Mouse (Mus musculus) embryonic facial prominence, embryonic 13.5 days (tissue): ENCODE results near the gene Pmch. TPM values are rescaled to one million over a fixed set of nuclear protein-coding genes. Genes with fewer than 3 reads are reported as not detected.

Experiments used
- ATAC-seq: fragments of 200-750 bp; cut with Nextera tagmentation; 2 replicates; pipeline ENCODE4 v1.8.0; 2017; ENCODE audit warnings: low read depth; ENCODE audit not compliant: insufficient number of reproducible peaks, insufficient read depth, low FRiP score, low TSS enrichment
- H3K27ac ChIP-seq: fragments of 300-500 bp; sonication (generic); 2 replicates; pipeline ENCODE4 v1.5.1; 2015; ENCODE audit warnings: moderate library complexity, mild to moderate bottlenecking, inconsistent platforms
- H3K27me3 ChIP-seq: fragments of 300-500 bp; sonication (generic); 2 replicates; pipeline ENCODE4 v1.6.1; 2015; ENCODE audit warnings: mild to moderate bottlenecking, inconsistent platforms
- H3K36me3 ChIP-seq: fragments of 300-500 bp; sonication (generic); 2 replicates; pipeline ENCODE4 v1.6.1; 2015; ENCODE audit warnings: mild to moderate bottlenecking, inconsistent platforms
- H3K4me1 ChIP-seq: fragments of 300-500 bp; sonication (generic); 2 replicates; pipeline ENCODE4 v1.6.1; 2015; ENCODE audit warnings: inconsistent platforms
- H3K4me2 ChIP-seq: fragments of 300-500 bp; sonication (generic); 2 replicates; pipeline ENCODE4 v1.6.1; 2015; ENCODE audit warnings: moderate library complexity, mild to moderate bottlenecking, inconsistent platforms
- H3K4me3 ChIP-seq: fragments of 300-500 bp; sonication (generic); 2 replicates; pipeline ENCODE4 v1.5.1; 2015; ENCODE audit warnings: mild to moderate bottlenecking, inconsistent platforms
- H3K9ac ChIP-seq: fragments of 300-500 bp; sonication (generic); 2 replicates; pipeline ENCODE4 v1.6.1; 2015; ENCODE audit warnings: mild to moderate bottlenecking, inconsistent platforms
- H3K9me3 ChIP-seq: fragments of 300-500 bp; sonication (generic); 2 replicates; pipeline ENCODE4 v1.6.1; 2016; ENCODE audit warnings: inconsistent platforms
- WGBS: fragments of 180-500 bp; shearing (Covaris S2); methylation state at CpG from one replicate; pipeline ENCODE4 v1.1.7; 2015; ENCODE audit warnings: mixed read lengths; 5-methylcytosine and 5-hydroxymethylcytosine counted together
- polyA plus RNA-seq: library from polyadenylated mRNA; unstranded; fragments of >200 nt; fragmentation: Nextera tagmentation; extraction: Ambion mirVana; gene quantifications from 2 replicates; pipeline ENCODE4 v1.2.1, GENCODE M21; 2015

Gene Pmch
- polyA plus RNA-seq: 0.34 TPM in 1 of 2 replicates, not detected in the other

GRCm38 (mm10) chr10:88090772-88091171, at the start of gene Pmch:
Gene Pmch, plus strand, starts transcription at chr10:88091072.
- H3K27me3 ChIP-seq: no peaks in the 10 kb centered on the region
- H3K27ac ChIP-seq: no peak within 1 kb of the TSS
- H3K9ac ChIP-seq: no peak within 1 kb of the TSS
- H3K4me2 ChIP-seq: no peak within 1 kb of the TSS
- WGBS: 74% methylated on average over 5 of the region's 5 CpGs
- peaks cover 11% of the 10 kb centered on the region for H3K36me3 ChIP-seq
- ATAC-seq: no peak
- no peak within 1 kb of the TSS for H3K4me3 ChIP-seq
- no peaks in the 10 kb centered on the region for H3K9me3 ChIP-seq
- no peaks in the 10 kb centered on the region for H3K4me1 ChIP-seq

- no peaks in the 10 kb centered on the region for H3K27me3 ChIP-seq
- H3K4me2 ChIP-seq: no peak overlapping the region
- no peak for ATAC-seq
- H3K36me3 ChIP-seq: no peaks in the 10 kb centered on the region
- H3K27ac ChIP-seq: peak overlapping the region; percentile 35; the same call in 1 of the 2 replicates
- no peak overlapping the region for H3K4me3 ChIP-seq
- H3K9ac ChIP-seq: no peak overlapping the region
- peaks cover 19% of the 10 kb centered on the region for H3K4me1 ChIP-seq
- H3K9me3 ChIP-seq: no peaks in the 10 kb centered on the region
- 62% methylated on average over 4 of the region's 4 CpGs for whole genome bisulfite sequencing
These were observed 46.6 kb upstream of the Pmch start for GRCm38 (mm10) chr10:88044297-88044696.

GRCm38 (mm10) chr10:88046098-88046771, 44.6 kb upstream of the Pmch start:
- no peaks in the 10 kb centered on the region for H3K27me3 ChIP-seq
- H3K36me3 ChIP-seq: no peaks in the 10 kb centered on the region
- no peak overlapping the region for H3K4me3 ChIP-seq
- ATAC-seq: peak; percentile 71; the same call in 1 of the 2 replicates
- WGBS: 26% methylated on average over 11 of the region's 11 CpGs
- H3K9me3 ChIP-seq: no peaks in the 10 kb centered on the region
- peak overlapping the region; percentile 76 for H3K27ac ChIP-seq
- H3K9ac ChIP-seq: no peak overlapping the region
- peaks cover 19% of the 10 kb centered on the region for H3K4me1 ChIP-seq
- peak overlapping the region; percentile 16; the same call in 1 of the 2 replicates for H3K4me2 ChIP-seq

GRCm38 (mm10) chr10:88054233-88054985, 36.5 kb upstream of the Pmch start:
- Histone ChIP-seq H3K4me2 (no peak overlapping the region), H3K27ac (no peak overlapping the region), H3K9ac (no peak overlapping the region), H3K4me1 (no peaks in the 10 kb centered on the region), H3K27me3 (no peaks in the 10 kb centered on the region), H3K4me3 (no peak overlapping the region), H3K9me3 (no peaks in the 10 kb centered on the region), H3K36me3 (no peaks in the 10 kb centered on the region)
- WGBS: 77% methylated on average over 14 of the region's 14 CpGs
- no peak for ATAC-seq

GRCm38 (mm10) chr10:88056950-88057649, 33.8 kb upstream of the Pmch start:
- WGBS: 75% methylated on average over 14 of the region's 14 CpGs
- Histone ChIP-seq H3K36me3 (no peaks in the 10 kb centered on the region), H3K27ac (no peak overlapping the region), H3K4me1 (no peaks in the 10 kb centered on the region; the same call in 1 of the 2 replicates), H3K4me2 (no peak overlapping the region), H3K9me3 (no peaks in the 10 kb centered on the region), H3K4me3 (no peak overlapping the region), H3K9ac (no peak overlapping the region), H3K27me3 (no peaks in the 10 kb centered on the region)
- no peak for ATAC-seq

GRCm38 (mm10) chr10:88063436-88063835, 27.4 kb upstream of the Pmch start:
- Histone ChIP-seq H3K9ac (no peak overlapping the region), H3K27ac (no peak overlapping the region), H3K4me3 (no peak overlapping the region), H3K4me1 (peaks cover 12% of the 10 kb centered on the region), H3K4me2 (no peak overlapping the region), H3K36me3 (no peaks in the 10 kb centered on the region), H3K27me3 (no peaks in the 10 kb centered on the region), H3K9me3 (no peaks in the 10 kb centered on the region)
- no peak for ATAC-seq
- 32% methylated on average over 4 of the region's 4 CpGs for WGBS

GRCm38 (mm10) chr10:88064872-88065271, 26.0 kb upstream of the Pmch start:
- Histone ChIP-seq H3K27me3 (no peaks in the 10 kb centered on the region), H3K9ac (no peak overlapping the region), H3K4me1 (peaks cover 12% of the 10 kb centered on the region), H3K4me3 (no peak overlapping the region), H3K4me2 (no peak overlapping the region), H3K27ac (no peak overlapping the region), H3K9me3 (no peaks in the 10 kb centered on the region), H3K36me3 (no peaks in the 10 kb centered on the region)
- ATAC-seq: no peak
- 44% methylated on average over 2 of the region's 2 CpGs for WGBS

GRCm38 (mm10) chr10:88067377-88067776, 23.5 kb upstream of the Pmch start:
- Histone ChIP-seq H3K36me3 (no peaks in the 10 kb centered on the region), H3K27ac (no peak overlapping the region), H3K27me3 (no peaks in the 10 kb centered on the region), H3K9ac (no peak overlapping the region), H3K4me2 (no peak overlapping the region), H3K4me1 (peaks cover 12% of the 10 kb centered on the region), H3K9me3 (no peaks in the 10 kb centered on the region), H3K4me3 (no peak overlapping the region)
- no peak for ATAC-seq
- WGBS: 79% methylated on average over 3 of the region's 3 CpGs

GRCm38 (mm10) chr10:88106169-88106568, 15.3 kb downstream of the Pmch start:
- Histone ChIP-seq H3K9me3 (no peaks in the 10 kb centered on the region), H3K36me3 (peaks cover 9% of the 10 kb centered on the region; the same call in 1 of the 2 replicates), H3K9ac (no peak overlapping the region), H3K4me2 (no peak overlapping the region), H3K27me3 (no peaks in the 10 kb centered on the region), H3K4me1 (no peaks in the 10 kb centered on the region), H3K4me3 (no peak overlapping the region), H3K27ac (no peak overlapping the region)
- WGBS: 86% methylated on average over 2 of the region's 2 CpGs
- no peak for ATAC-seq

- Histone ChIP-seq H3K9ac (no peak overlapping the region), H3K36me3 (peaks cover 17% of the 10 kb centered on the region; the same call in 1 of the 2 replicates), H3K27me3 (no peaks in the 10 kb centered on the region), H3K4me3 (no peak overlapping the region), H3K4me2 (no peak overlapping the region), H3K27ac (no peak overlapping the region), H3K4me1 (no peaks in the 10 kb centered on the region), H3K9me3 (no peaks in the 10 kb centered on the region)
- no peak for ATAC-seq
- WGBS: 91% methylated on average over 2 of the region's 2 CpGs
These were observed 22.4 kb downstream of the Pmch start for GRCm38 (mm10) chr10:88113290-88113689.

GRCm38 (mm10) chr10:88119721-88120120, 28.8 kb downstream of the Pmch start:
- no peak overlapping the region for H3K27ac ChIP-seq
- H3K4me1 ChIP-seq: no peaks in the 10 kb centered on the region
- H3K36me3 ChIP-seq: peaks cover 16% of the 10 kb centered on the region
- no peaks in the 10 kb centered on the region for H3K27me3 ChIP-seq
- H3K4me2 ChIP-seq: no peak overlapping the region
- no peaks in the 10 kb centered on the region for H3K9me3 ChIP-seq
- H3K4me3 ChIP-seq: no peak overlapping the region
- no peak for ATAC-seq
- H3K9ac ChIP-seq: no peak overlapping the region
